Mouse (Mus musculus): Measurements from ENCODE around the gene Olfr149.
A peak's percentile ranks its signal among the peaks of the same experiment; 100 is the strongest.

The Olfr149 gene

DNA sequence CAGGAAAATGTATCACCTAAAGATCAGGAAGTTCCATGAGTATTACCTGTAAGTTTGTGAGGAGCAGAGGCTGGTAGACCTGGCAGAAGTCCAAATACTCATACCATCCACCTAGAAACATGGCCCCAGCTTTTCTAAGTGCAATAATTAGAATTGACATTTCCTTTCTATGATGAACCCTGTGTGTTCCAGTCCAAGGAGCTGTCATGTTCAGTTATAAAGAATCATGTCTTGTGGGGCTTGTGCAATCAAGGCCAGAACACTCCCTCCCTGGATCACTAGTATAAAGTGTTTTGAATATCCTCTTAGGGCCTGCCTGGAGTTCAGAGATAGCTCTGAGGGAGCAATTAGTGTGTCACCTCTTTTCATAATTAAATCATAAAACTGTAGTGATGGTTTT, at the start of gene Olfr149:
Gene Olfr149 (minus strand): TSS at position 101 of the 400 bp plus-strand sequence.
- no peak for DNase-seq (ENCODE audit: inconsistent ontology term)

DNA sequence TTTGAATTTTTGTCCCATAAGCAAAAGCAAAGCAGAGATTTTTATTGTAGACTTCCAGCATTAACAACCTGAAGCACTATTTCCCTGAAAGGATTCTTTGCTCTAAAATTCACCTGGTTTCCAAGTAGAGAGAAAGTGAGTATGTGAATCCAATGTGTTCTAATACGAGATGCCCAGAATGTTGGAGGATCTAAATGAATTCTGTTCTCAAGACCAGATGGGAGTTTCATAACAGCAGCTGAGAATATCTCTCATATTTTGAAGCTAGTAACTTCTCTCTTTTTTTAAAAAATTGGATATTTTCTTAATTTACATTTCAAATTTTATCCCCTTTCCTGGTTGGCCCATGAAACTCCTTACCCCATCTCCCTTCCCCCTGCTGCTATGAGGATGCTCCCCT, 39.5 kb upstream of the Olfr149 start:
- DNase-seq (ENCODE audit: inconsistent ontology term) = no peak

DNA sequence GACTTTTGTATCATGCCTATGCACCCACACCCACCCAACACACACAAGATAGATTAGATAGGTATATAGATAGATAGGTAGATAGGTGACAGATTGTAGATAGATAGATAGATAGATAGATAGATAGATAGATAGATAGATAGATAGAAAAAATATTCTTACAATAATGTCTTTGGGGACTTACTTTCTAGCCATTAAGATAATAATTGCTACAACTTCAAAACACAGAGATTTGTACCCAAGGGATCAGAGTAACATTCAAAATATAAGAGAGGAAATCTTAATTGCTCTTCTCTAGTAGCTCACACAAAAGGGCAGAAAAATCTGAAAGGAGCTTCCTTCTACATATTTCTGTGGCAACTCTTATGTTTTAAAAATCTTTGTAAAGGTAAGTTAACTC, 39.0 kb upstream of the Olfr149 start, which contains the start of gene Olfr967:
Gene Olfr967 (plus strand): TSS at position 301 of the 400 bp plus-strand sequence.
- DNase-seq (ENCODE audit: inconsistent ontology term) = no peak

DNA sequence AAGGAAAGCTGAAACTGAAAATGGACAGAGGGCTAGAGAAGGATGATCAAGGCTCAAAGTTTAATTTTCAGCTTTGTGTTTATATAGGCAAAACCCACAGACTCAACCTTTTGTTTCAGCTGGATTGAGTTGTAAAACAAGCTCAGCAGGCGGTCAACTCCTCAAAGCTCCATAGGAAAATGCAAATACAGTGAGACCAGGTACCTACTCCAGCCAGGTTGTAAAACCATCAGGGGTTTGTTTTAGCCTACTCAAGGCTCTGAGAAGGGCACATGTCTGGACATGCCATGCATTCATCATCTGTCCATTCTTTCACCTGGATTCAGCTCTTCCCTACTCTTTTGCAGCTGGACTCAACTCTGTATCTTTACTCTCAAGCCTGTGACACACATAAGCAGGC, 33.8 kb upstream of the Olfr149 start:
- DNase-seq (ENCODE audit: inconsistent ontology term) = no peak

DNA sequence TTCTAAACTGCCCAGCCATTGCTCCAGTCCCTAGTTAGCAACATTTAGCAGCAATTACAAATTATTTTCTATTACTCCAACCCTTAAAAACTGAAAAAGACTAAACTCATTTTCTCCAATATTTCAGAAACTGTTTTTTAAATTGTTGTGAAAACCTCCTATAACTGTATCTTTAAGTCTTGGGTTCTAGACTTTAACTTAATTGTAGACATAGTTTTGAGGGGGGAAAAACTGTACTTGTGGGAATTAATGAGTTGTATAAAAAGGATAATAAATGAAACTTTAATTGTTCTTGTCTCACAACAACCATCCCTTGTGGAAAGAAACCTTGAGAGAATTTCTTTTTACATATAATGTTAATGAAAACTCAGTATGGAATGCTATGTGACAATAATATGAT, 23.8 kb upstream of the Olfr149 start, which contains the start of gene Olfr150:
Gene Olfr150 (plus strand): TSS at position 301 of the 400 bp plus-strand sequence.
- no peak for DNase-seq (ENCODE audit: inconsistent ontology term)

DNA sequence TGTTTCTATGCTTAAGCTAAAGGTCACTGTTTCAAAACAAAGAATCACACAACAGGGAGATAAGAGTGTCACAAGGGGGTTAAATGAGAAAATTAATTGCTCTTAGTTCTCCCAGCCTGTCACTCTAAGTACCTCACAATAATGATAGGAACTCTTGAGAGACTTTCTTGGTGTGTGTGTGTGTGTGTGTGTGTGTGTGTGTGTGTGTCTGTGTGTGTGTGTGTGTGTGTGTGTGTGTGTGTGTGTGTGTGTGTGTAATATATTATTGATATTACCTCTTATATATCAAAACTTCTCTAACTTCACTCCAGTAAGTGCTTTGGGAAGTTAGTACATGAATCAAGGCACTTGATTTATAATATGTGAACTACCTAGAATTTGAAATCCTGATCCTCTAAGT, 4.1 kb upstream of the Olfr149 start, which contains the start of gene Olfr965:
Gene Olfr965 (plus strand): TSS at position 301 of the 400 bp plus-strand sequence.
- no peak for DNase-seq (ENCODE audit: inconsistent ontology term)

DNA sequence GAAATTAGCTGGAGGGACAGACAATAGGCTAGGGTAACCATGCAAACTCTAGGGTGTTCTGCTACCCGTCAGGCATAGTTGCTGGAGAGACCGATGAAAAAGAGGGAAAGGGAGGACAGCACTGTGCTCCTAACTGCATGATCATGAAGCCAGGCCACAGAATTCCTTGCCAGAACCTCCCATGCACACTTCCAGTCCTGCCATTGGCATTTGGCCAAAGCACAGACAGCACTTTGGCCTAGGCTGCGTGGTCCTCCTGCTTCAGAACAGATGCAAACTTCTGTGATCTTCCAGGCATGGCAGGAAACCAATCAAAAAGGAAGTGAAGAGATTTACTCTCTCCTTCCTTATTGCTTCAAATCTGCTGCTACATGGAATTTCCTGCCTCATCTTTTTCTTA, 2.0 kb upstream of the Olfr149 start:
- DNase-seq (ENCODE audit: inconsistent ontology term) = no peak

DNA sequence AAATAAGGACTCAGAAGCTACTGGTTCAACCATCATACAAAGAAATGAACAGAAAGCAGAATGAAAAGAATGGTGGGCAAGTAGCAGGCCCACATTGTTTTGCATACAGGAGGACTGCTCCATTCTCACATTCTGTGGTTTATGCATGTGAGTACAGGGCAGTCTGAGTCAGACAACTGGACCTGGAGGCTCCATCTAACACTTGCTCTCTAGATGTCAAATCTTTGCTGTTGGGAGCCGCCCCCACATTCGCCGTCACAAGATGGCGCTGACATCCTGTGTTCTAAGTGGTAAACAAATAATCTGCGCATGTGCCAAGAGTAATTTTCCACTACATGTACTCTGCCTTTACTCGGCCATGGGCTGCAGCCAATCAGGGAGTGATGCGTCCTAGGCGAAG, 5.8 kb downstream of the Olfr149 start:
- peak; percentile 6 for DNase-seq (ENCODE audit: inconsistent ontology term)

DNA sequence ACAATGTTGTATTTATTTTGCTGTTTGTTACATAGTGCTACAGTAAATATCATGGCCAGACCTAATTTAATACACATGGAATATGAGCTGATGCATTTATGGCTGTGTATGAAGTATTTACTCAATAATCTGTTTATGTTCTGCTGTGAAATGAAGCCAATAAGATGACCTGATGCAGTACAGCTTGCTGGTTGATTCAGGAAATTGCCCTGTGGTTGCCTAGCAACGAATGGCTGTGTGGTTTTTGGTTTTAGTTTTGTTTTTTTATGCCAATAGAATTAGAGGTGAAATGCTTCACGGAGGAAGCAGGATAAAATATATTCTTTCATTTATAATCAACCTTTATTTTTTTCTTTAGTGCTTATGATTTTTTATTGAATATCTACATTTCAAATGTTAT, 27.6 kb downstream of the Olfr149 start:
- no peak for DNase-seq (ENCODE audit: inconsistent ontology term)

DNA sequence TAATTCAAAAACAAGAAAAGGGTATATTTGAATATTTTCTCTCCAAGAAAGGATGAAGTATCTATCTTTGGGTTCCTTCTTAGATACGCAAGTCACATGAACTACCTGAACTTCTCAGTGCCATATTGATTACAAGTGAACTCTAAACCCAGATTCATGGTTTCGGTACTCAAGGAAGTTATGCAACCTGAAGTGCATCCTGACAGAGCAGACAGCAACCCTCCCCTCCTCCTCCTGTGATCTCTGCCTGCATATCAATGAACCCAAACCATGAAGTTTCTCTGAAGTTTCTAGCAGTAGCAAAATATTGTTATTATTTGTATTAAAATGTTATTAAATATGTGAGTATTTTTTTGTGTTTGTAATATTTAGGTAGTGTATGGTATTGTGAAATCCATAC, 28.4 kb downstream of the Olfr149 start:
- DNase-seq (ENCODE audit: inconsistent ontology term) = no peak

DNA sequence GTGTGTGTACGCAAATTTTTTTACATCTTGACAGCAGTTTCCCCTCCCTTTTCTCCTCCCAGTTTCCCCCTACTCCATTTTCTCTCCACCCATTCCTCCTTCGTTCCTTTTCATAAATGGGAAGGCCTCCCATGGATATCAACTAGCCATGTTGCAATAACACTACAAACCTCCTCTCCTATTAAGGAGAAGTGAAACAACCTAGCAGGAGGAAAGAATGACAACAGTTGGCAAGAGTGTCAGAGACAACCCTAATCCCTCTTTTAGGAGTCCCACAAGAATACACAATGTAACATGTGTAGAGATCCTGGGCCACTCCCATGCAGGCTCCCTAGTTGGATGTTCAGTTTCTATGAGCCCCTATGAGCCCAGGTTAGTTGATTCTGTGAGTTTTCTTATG, 32.1 kb downstream of the Olfr149 start:
- no peak for DNase-seq (ENCODE audit: inconsistent ontology term)

DNA sequence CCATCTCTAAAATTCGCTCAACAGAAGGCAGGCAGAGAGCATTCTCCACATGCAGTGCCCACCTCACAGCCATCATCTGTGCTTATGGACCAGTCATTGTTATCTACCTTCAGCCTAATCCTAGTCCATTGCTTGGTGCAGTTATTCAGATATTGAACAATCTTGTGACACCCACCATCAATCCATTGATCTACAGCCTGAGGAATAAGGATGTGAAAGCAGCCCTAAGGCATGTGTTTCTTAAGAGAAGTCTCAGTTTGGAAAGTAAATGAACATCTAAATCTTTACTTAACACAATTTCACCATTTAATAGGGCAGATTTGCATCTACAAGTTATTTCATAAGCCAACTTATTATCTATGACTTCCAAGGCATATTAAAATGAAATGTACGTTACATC, 37.2 kb downstream of the Olfr149 start:
- DNase-seq (ENCODE audit: inconsistent ontology term) = no peak

DNA sequence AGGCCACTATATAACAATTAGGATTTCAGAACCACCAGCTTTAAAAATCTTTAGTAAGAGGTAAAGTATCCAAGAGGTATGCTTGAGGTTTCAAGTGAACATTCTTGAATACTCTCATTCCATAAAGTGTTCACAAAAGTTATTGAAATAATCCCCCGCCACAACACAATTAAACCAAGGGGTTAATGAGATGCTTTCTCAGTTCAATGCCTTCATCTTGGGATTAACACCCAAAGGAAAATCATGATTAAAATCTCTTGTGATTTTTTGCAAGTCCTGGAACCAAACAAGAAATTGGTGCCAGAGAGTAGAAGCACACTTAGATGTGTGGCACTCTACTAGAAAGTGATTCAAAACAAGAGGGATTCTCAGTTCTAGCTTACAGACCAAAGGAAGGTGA, 40.0 kb downstream of the Olfr149 start, which contains the start of gene Olfr963:
Gene Olfr963 (plus strand): TSS at position 301 of the 400 bp plus-strand sequence.
- no peak for DNase-seq (ENCODE audit: inconsistent ontology term)

DNA sequence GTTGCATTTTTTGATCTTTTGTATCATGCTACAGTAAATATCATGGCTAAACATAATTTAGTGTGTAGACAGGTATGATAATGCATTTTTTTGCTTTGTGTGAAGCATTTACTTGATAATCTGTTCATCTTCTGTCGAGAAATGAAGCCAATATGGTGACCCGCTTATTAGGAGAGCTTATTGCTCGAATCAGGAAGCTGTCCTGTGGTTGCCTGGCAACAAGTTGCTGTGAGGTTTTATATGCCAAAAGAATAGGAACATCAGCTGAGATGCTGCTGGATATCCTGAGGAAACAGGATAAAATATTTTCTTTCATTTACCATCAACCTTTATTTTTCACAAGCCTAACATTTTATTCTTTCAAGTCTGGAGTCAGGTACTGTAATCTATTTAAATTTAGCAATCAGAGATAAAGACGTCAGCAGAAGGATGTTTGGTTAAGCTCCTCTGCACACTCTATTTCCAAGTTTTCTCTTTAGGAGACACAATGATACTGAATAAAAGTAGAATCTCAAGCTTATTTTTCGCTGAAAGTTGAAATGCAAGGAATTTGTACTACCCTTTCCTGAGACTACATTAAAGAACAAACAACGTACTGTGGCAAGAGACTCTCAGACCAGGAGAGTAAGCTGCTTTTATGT, 52.0 kb downstream of the Olfr149 start:
- DNase-seq (ENCODE audit: inconsistent ontology term) = no peak

Measured in Muller cell, postnatal 12 days (primary cell).